Mouse (Mus musculus): ENCODE measurements around the gene Pcgf2. TPM values are rescaled to one million over a fixed set of nuclear protein-coding genes. Genes with fewer than 3 reads are reported as not detected.
A peak's percentile ranks its signal among the peaks of the same experiment; 100 is the strongest.
"Not testable (repeated sequence)": the region's sequence is repeated elsewhere in the genome, so short reads cannot be mapped to it uniquely, and the experiment has no call there.

Pcgf2 gene
- polyA plus RNA-seq, 2 experiments from 2014 or later = 3.1 to 4.7 TPM

DNA sequence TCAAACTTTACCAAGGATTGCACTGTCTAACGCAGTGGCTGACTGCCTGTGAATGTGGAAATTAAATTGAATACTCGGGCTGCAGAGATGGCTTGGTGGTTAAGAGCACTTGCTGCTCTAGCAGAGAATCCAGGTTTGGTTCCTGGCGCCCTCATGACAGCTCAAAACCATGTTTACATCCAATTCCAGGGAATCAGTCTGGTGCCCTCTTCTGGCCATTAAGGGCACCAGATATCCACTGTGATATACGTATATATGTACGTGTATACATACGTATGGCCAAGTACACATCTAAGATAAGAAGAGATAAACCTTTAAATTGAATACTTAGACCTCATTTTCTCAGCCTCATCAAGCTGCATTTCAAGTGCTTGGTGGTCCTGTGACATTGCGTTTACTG, 34.1 kb downstream of the Pcgf2 start:
- ATAC-seq = no peak

- no peak for ATAC-seq
These were observed 34.9 kb downstream of the Pcgf2 start for GRCm38 (mm10) chr11:97665431-97665830.

GRCm38 (mm10) chr11:97664771-97665240, 35.5 kb downstream of the Pcgf2 start:
- peak; percentile 46 for ATAC-seq

- ATAC-seq = no peak
These were observed 36.0 kb downstream of the Pcgf2 start for GRCm38 (mm10) chr11:97664339-97664665.

GRCm38 (mm10) chr11:97663528-97664338, 36.6 kb downstream of the Pcgf2 start:
- no peak for ATAC-seq

- no peak for ATAC-seq
These were observed 37.3 kb downstream of the Pcgf2 start, which contains the start of gene Mllt6 for GRCm38 (mm10) chr11:97662893-97663527. Gene Mllt6 (plus strand): TSS chr11:97663414.

DNA sequence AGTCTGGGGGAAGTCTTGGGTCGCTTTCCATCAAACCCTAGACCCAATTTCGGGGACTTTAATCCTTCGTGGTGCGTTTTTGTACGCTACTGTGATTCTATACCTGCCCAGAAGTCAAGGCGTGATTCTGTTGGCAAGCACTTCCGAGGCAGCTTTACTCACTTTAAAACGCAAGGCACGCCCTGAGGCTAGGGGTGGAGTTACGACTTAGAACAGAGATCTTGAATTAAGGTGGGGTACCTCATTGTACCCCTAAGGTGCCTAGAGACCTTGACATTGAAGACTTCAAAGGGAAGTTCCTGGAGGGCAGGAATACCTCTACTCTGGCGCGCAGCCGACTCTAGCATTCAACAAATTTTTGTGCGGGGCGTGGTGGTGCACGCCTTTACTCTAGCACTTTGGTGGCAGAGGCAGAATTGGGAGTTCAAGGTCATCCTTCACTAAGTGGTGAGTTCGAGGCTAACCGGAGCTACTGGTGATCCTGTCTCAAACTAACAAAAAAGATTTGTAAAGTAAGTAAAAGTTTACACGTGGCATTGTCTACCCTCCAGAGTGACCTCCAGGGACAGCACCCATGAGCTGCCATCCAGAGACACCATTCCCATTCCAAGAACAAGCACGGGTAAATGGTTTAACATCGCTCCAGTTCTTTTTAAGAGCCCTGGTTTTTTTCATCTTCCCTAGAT, 37.9 kb downstream of the Pcgf2 start:
- peak; percentile 32 for ATAC-seq

- no peak for ATAC-seq
These were observed 38.6 kb downstream of the Pcgf2 start for GRCm38 (mm10) chr11:97661648-97662133.

GRCm38 (mm10) chr11:97660734-97661647, 39.3 kb downstream of the Pcgf2 start:
- no peak for ATAC-seq

DNA sequence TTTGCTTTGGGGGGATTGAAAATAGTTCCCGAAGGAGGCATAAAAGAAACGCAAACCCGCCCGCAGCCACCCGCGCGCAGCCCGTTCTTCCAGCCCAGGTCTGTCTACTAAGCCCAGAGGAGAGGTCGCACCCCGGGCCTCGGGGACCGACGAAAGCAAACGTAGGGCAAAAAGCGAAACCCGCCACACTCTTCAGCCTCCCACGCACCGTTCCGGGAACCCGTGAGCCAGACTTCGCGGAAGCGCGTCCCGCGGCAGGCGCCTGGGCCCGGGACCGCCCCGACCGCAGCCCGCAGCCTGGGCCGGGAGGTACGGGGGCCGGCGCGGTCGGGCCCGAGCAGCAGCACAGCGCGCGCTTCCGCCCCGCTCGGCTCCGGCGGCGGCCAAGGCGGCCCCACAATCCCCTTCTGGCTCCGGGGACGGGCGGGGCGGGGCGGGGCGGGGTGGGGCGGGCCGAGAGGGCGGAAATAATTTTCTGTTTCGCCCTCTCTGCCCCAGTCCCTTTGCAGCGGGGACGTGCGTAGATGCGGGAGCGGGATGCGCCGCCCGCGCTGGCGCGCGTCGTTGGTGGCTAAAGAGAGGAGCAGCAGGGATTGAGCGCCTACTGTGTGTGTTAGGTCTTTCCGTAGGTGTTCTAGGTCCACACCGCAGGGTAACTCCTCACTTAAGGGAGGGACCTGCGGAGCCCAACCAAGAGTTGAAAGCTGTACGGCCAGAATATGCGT, 40.1 kb downstream of the Pcgf2 start:
- peak; percentile 35 for ATAC-seq

- ATAC-seq = peak; percentile 58
These were observed 40.9 kb downstream of the Pcgf2 start for GRCm38 (mm10) chr11:97659267-97659989.

- ATAC-seq = no peak
These were observed 41.5 kb downstream of the Pcgf2 start for GRCm38 (mm10) chr11:97658751-97659266.

DNA sequence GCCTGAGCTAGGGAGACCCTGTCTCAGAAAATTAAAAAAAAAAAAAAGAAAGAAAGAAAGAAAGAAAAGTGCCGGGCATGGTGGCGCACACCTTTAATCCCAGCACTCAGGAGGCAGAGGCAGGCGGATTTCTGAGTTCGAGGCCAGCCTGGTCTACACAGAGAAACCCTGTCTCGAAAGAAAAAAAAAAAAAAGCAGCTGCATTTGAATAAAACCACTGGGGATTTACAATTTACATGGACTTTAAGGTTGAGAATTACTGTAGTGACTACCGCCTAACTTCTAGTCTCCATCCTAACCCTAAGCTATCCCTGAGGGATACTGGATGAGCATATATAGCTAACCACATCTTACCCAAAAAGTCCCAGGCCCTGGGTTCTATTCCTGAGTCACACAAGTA, 42.3 kb downstream of the Pcgf2 start:
- ATAC-seq = not testable (repeated sequence)

DNA sequence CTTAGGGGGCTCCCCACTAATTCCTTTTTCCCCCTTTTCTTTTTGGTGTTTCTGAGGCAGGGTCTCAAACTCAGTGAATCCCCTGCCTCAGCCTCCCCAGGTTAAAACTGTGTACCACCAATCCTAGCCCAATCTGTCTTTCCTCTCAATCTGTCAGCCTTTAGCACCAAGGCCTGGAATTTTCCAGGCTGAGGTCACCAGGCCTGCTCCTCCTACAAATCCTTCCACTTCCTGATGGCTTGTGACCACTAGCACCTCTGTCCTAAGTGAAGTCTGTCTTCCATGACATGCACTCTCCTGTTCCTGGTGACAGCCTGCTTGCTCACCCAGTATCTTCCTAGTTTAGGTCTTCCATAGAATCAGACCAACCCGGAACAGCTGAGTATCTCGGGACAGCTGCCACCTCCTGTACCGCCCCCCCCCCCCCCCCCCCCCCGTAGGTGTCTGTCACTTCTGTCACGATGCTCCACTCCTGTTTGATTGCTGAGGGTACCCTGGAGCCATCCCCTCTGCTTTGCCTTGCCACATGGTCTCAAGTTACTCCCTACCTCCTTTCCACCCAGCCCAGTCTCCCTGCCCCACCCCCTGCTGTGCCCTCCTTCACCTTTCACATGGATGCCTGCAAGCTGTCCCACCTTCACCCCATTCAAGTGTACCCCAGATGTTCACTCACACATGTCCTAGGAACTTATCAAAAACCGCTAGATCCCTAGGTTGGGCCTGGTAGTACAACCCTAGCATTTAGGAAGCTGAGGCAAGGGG, 42.9 kb downstream of the Pcgf2 start:
- no peak for ATAC-seq

DNA sequence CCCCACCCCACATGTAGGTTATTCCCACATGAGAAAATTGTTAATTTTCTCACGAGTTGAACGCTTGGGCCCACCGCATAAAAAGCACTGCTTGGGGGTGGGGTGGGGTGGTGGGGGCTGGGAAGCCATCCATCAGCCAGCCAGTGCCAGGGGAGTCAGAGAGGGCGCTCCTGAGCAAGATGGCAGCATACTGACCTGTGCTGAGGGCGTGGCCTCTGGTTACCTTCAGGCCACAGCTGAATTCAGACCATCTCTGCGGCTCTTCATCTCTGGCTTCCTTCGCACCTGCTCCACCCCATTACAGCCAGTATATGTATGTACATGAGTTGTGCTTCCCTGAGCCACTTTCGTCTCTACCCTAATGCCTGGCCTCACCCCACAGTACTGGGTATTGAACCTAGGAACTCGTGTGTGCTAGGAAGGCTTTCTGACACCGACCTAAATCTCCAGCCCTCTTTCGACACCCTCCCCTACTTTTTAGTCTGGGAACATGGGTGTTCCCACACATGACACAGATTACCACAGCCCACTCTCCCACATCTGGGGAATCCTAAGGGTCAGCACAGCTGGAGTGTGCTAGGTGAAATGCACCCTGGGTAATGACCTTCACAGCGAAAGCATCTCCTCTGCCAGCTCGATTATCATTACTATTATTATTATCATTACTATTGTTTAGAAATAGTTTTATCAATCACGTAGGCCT, 43.9 kb downstream of the Pcgf2 start:
- ATAC-seq = no peak

DNA sequence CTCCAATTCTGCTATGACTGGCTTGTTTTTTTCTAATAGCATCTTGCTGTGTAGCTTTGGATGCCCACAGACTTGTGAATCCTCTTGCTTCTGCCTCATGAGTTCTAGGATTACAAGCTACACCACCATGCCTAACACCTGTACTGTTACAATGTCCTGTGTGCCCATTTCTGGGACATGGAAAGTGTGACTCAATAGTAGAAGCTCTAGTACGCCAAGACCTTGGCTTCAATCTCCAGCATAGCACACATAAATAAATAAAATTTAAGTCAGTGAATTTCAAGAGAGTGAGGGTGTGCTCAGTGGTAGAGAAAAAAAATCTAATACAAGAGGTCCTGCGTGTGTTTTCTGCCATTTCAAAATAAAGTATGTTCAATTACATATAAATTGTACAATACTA, 46.1 kb downstream of the Pcgf2 start:
- no peak for ATAC-seq

DNA sequence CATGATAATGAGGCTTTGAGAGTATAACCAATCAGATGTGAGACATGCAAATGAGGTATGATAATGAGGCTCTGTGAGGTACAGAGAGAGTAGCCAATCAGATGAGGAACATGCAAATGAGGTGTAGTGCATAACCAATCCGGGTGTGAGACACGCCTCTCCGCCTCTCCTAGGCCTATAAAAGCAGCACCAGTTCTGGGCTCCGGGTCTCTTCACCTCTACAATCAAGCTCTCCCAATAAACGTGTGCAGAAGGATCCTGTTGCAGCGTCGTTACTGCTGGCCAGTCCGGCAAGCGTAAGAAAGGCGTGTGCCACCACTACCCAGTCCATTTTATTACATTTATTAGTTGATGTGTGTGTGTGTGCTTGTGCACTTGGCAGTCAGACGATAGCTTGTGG, 46.9 kb downstream of the Pcgf2 start:
- not testable (repeated sequence) for ATAC-seq

DNA sequence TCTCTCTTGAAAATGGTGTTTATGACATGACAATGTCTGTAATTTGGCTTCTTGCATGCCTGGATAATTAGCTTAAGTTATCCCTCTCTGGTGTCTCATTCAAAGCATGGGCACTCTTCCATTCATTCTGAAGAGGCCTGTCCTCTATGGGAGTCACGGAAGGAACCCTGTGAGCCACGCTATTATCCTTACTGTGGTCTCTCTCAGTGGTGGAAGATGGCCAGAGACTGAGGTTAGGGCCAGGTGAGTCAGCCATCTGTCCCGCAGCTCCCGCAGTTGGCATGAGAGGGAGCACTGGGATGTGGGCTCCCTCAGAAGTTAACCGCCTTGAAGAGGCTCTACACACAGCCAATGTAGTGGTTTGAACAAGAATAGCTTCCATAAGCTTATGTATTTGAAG, 50.0 kb downstream of the Pcgf2 start:
- ATAC-seq = no peak

GRCm38 (mm10) chr11:97648541-97648940, 51.8 kb downstream of the Pcgf2 start:
- not testable (repeated sequence) for ATAC-seq

Data from activated CD4-positive, CD25-positive, alpha-beta regulatory T cell, adult 4 months (primary cell).